Mouse (Mus musculus) kidney, adult 2 months (tissue): ENCODE data around the gene Xntrpc.

Experiments used
- CTCF ChIP-seq: fragments of 200-500 bp; conservative IDR thresholded peaks from 2 replicates; pipeline ENCODE4 v1.5.1; 2011; ENCODE audit warnings: low read depth, mild to moderate bottlenecking, control low read depth, low read length, moderate library complexity, mixed read lengths; ENCODE audit not compliant: insufficient read depth, insufficient read length
- POLR2A ChIP-seq: fragments of 200-500 bp; IDR thresholded peaks from one replicate; pipeline ENCODE4 v1.6.1; 2011; ENCODE audit warnings: low read depth, low read length, control low read depth

DNA sequence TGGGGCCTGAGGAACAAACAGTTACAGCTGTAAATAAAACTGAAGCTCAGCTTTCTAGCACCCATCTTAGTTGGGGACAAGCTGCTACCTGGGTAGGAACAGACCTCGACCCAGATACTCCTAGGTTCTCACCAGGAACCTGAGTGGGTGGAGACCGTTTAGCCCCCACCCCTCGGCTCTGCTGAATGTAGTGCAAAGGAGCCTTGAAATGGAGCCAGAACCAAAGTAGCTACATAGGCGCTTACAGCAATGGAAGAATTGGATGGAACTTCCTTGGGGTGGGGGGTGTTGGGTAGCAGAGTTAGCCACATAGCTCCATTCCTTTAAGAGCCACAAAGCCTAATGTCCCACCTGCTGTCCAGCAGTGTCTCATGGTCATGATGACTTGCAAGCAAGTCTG, 48.6 kb upstream of the Xntrpc start:
- TF ChIP-seq POLR2A, result no peak
- TF ChIP-seq CTCF, result no peak
